Mouse (Mus musculus) spleen, adult 2 months (tissue): ENCODE measurements around the gene Nlrc5.

Experiments
- CTCF ChIP-seq: fragments of 200-500 bp; IDR thresholded peaks from 2 replicates; pipeline ENCODE4 v1.5.1; 2011; ENCODE audit warnings: mild to moderate bottlenecking, inconsistent platforms; ENCODE audit not compliant: insufficient read depth, insufficient read length, insufficient replicate concordance; ENCODE audit errors: extremely low read depth
- POLR2A ChIP-seq: fragments of 200-500 bp; IDR thresholded peaks from 2 replicates; pipeline ENCODE4 v1.6.1; 2011; ENCODE audit warnings: low read depth, low read length, inconsistent platforms

GRCm38 (mm10) chr8:94409523-94409922, 24.6 kb upstream of the Nlrc5 start:
- no peak for TF ChIP-seq CTCF
- TF ChIP-seq POLR2A: no peak
